Mouse (Mus musculus) adrenal gland, postnatal 10 days (tissue): ENCODE data around the gene Nbas. TPM values are rescaled to one million over a fixed set of nuclear protein-coding genes. Genes with fewer than 3 reads are reported as not detected.

Experiments used
- DNase-seq: peaks from one replicate; pipeline ENCODE4 v3.0.0; 2021; ENCODE audit warnings: mixed read lengths
- long read RNA-seq, 2 experiments: library from polyadenylated mRNA; stranded (forward); transcript quantifications; one replicate each; pipeline ENCODE4 v2.0.0; 2021
- total RNA-seq, 2 experiments: library from RNA; stranded (reverse); gene quantifications; 2 replicates each; pipeline ENCODE4 v1.2.3; 2021

Nbas gene
- 10 to 100 TPM; 21.5 to 29.2 TPM for total RNA-seq
- long read RNA-seq, experiment 1, full-length matches to known transcripts = 1 of 9 reads
- long read RNA-seq, experiment 1, partial matches to known transcripts = 5 of 9 reads
- long read RNA-seq, experiment 1, other reads (novel, unspliced or antisense) = 3 of 9 reads
- long read RNA-seq, experiment 2, full-length matches to known transcripts = 1 of 6 reads
- long read RNA-seq, experiment 2, partial matches to known transcripts = 3 of 6 reads
- long read RNA-seq, experiment 2, other reads (novel, unspliced or antisense) = 2 of 6 reads

DNA sequence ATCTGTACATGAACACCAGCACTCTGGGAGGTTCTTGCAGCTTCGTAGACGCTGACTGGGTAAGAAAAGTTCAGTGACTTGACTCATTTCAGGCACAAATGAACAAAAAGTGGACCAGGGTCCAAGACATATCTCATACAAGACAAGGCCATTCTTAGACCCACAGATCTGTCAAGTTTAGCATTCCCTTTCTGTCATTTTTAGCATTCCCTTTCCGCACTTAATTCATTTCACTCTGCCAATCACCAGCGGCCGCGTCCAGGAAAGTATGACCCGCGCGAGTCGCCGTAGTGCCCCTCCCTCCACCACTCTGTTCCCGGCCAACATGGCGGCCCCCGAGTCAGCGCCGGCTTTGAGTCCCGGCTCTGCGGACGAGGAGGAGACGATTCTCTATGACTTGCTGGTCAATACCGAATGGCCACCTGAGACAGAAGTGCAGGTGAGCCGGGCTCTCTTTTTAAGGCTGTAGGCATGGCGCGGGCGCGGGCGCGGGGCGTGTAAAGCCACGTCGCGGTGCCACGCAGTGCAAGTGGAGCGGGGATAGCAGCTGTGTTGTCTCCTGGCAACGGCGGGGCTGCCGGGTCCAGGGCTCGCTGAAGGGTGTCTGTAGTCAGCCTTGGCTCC is at the start of gene Nbas:
TSS of gene Nbas (plus strand) at position 308 of the 624 bp plus-strand sequence.
- DNase-seq = peak; percentile 93

DNA sequence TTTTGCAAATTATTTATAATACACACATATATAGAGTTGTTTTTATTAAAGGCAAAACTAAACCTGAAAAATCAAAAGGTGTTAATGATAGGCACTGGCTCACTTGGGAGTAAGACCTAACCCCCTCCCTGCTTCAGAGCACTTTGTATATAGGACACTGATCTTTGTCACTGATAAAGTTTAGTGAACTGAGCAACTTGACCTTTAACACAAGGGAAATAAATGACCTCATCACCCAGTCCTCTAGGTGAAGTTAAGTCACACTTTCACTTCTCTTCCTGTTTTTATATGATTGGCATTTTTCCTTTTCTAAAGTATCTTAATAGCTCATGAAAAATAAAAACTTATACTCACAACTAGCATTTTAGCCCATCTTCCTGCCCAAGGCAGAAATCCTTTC is 26.5 kb upstream of the Nbas start:
- no peak for DNase-seq

DNA sequence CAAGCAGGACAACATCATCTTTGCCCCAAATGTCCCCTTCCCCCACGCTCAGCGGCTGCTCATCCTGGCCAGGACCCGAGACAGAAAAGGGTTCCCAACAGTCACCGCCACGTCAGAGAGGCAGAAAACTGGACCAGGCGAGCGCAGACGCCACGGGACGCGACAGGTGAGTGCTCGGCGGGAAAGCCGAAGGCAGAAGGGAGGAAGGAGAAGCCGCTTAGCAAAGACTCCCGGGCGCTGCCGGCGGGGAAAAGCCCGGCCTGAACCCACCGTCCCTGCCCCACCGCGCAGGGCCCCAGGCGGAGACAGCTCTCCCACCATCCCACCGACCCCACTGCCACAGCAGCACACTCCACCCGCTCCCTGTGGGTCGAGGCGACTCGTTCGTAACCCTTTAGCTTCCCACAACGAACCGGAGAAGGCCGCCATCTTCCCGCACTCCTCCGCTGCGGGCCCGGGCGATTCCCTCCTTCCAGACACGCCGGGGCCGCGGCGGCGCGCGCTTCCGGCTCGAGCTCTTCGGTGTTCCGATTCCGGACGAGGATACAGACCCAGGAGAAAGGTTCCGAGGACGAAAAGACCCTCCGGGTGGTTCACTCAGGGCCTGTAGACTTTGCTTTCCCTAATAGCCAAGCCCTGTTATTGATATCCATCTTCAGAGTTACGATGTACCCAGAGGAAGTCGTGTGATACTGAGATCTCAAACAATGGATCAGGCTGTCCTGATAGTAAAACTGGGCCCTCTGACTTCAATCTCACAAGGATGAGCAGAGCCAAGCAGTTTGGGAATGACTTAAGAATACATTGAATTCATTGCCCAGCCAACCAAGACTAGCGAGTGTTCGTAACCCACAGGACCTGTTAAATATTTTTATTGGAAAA is 20.0 kb upstream of the Nbas start, which contains the start of gene Ddx1:
TSS of gene Ddx1 (minus strand) at position 523 of the 882 bp plus-strand sequence.
- DNase-seq = peak; percentile 89

DNA sequence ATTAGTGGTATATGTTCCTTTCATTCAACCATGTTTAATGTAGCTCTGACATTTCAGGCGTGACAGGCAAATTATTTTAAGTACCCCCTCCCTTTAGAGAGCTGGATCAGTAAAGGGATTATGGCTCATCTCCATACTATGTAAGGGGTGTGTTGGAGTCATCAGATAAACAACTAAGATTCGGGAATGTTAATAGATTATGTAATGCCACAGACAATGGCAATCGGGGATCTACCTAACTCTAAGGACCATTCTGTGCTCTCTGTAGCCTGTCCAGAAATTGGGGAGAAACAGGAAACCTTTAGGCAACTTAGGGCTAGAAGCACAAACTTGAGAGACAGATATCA is 19.4 kb upstream of the Nbas start:
- no peak for DNase-seq

DNA sequence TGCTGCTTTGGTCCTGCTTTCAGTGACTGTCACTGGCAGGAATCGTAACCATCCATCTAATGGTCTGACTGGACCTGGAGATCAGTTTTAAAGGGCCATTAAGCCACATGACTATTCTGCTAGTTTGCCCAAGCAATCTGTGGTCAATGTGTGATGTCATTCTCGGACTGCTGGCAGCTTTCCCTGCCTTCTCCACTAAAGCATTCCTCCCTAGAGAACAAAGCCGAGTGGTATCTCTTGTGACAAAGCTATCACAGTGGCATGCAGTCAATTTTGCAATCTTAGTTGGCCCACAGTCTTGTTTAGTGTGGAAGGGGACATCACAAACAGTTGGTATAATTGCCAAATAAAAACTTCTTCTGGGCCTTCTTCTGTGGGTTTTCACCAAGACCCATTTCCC is 13.9 kb upstream of the Nbas start:
- DNase-seq = peak; percentile 34

DNA sequence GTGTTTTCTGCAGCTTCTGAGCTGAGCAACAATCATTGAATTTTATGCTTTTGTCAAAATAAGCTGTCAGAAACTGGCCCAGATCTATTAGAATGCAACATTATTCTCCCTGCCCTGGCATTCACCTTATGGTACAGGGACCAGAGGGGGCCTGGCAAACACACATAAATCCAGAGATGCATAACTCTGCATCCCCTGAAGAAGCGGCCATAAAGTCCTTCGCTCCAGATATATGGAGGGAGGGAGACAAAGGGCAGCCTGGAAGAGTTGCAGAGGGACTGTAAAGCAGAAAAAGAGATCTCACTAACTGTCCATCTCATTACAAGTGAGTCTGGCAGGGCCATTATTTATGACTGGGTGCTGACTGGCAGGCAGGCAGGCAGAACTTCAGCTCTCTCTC is 13.2 kb upstream of the Nbas start:
- DNase-seq = no peak

DNA sequence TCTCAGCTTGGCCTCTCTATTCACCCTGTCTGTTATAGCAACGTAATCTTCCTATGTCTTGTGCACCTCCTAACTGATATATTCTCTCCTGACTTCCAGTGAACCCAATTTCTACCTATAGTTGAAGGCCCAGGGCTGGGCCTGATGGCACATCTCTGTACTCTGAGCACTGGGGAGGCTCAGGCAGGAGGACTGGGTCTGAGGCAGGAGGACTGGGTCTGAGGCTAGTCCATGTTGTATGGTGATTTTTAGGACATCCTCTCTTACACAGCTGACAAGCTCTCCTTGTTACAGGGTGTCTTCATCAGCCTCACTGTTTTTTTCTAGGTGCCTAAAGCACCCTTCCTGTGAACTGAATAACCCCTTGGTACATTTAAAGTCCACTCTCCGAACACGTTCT is 521 bp upstream of the Nbas start:
- DNase-seq = no peak

DNA sequence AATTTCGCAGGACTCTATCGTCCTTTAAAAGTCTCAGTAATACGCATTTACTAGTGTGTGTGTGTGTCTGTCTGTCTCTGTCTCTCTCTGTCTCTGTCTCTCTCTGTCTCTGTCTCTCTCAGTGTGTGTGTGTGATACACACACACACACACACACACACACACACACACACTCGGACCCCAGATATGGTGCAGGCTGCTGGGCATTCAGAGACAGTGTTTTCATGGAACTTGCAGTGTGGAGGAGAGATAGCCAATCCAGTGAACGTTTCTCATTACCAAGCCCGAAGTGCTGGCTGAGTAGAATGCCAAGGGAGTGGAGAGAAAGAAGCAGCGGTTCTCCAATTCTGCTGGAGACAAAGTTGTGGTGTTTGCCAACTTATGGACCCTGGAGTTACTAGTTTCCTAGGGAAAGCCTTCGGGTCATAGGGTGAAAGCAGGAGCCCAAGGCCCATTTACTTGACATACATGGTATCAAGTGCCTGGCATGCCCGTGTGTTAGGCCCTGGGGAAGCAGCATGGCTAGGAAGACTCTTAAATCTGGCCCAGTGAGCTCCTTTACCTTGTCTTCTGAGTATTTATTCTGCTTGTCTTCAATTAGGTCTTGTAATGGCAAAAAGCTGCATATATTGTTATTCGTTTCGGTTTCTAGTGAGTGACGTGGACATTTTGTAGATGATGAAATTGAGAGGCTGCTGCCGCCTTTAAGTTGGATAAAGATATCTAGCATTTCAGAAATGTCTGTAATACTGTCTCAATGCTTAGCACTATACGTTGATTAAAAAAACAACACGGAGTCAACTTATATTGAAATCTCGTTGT is 847 bp downstream of the Nbas start:
- no peak for DNase-seq

DNA sequence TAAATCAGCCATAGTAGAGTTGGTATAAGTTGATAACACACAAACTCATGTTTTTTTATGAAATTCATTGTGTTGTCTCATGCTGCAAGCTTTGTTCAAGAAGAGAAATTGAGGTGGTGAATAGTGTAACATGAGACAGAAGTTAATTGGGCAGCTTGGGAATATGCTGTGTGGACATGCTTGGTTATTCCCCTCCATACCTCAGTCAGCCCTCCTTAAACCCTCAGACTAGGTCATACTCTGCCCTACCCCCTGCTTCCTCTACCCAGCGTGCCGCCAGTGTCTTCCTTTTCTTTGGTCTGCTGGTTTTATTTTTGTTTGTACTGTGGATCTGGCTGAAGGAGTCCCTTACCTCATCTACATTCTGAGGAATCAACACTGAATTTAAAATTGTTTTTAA is 22.5 kb downstream of the Nbas start:
- DNase-seq = no peak

DNA sequence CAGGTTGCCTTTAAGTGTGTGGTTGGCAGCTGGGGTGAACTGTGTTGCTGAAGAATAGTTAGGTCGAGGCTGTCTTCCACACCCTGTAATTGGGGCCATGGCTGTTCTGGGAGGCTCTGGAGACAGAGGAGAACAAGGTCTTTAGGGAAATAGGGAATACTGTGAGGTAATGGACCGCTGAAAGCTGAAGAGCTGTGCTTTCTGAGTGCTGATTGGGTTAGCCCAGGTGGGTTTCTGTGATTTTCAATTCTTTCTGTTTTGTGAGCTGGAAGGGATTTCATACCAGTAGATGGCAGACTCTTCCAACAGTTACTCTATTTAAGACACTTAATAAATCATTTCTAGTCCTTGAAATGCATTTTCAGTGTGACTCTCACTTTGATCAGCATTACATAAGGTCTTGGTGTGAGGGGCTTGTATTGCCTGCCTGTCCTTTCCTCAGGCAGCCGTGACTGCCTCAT is 24.5 kb downstream of the Nbas start:
- no peak for DNase-seq

DNA sequence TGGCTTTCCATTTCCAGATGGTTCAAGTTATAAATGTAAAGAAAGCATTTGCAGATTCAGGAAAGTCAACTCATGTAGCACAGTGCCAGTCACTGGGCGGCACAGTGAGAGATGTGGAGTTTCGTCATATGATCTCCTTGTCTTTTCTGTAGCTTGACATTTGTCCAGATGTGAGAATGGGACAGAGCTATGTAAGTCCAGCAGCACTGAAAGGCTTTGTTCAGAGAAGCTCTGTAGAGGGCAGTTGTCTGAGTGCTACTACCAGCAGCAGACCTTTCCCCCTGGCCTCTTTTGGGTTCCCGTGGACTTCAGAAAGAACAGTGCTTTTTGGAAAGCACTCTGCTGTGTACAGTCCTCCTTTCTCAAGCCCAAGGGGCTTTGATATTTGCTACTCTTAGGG is 34.1 kb downstream of the Nbas start:
- no peak for DNase-seq

DNA sequence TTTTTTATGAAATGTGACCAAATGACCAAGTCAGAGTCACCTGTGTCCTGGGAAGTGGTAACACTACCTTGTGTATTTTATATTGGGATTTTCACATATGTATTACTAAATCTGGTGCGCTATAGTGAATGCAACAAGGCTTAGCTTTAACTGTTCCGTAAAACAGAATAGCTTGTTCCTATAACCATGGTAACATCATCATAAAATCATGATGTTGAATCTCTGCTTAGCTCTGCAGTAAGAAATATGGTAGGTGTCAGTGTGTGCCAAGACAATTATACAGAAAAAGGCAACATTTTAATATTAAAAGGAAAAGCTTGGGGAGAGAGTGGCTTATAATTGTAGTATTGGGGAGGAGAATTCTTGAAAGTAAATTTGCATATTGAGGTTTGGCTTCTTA is 45.0 kb downstream of the Nbas start:
- DNase-seq = no peak

DNA sequence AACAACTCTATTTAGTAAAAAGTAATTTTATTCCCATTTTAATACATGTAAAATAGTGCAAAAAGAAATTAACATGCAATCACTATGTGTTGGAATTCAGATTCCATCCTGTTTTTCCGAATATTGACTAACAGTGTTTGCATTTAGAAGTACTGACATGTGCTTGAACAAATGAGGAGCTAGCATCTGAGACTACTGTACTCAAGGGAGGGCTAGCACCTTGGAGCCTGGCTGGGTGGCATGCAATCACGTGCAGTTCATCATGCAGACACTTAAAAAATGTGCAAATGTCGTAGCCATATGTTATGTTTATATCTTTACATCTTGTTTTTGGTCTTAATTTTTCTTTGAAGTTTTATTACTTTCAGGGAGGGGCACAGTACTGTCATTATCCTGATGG is 45.5 kb downstream of the Nbas start:
- DNase-seq = no peak

DNA sequence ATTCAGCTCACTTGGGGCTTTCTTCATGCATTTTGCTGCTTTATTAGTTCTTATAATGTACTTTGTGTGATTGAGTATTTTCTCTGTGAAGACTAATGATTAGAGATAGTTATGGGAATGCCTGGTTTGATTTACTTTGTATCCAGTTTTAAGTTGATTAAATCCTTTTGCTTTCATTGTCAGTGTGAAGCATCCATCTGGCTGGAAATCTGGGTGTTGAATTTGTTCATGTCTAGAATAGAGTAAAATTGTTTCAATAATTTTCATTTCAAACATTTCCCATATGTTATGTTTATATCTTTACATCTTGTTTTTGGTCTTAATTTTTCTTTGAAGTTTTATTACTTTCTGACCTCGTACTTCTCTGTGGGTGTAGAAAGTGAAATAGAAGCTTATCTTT is 46.1 kb downstream of the Nbas start:
- DNase-seq = no peak

DNA sequence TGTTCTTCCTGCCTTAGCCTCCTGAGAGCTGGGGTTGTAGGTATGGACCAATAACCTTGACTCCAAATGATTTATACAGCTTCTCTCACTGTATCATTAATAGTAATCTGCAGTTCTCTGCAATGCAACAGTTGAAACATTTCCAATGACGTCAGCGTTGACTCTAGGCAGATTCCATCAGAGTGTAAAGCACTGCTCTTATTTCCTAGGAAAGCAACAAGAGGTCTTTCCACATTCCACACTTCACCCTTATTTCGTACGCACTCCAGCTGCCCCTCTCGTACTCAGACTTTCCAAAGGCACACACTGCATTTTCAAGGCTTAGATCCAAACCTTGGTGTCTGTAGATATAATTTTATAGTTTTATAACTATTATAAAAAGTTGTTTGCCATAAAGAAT is 73.6 kb downstream of the Nbas start:
- no peak for DNase-seq

DNA sequence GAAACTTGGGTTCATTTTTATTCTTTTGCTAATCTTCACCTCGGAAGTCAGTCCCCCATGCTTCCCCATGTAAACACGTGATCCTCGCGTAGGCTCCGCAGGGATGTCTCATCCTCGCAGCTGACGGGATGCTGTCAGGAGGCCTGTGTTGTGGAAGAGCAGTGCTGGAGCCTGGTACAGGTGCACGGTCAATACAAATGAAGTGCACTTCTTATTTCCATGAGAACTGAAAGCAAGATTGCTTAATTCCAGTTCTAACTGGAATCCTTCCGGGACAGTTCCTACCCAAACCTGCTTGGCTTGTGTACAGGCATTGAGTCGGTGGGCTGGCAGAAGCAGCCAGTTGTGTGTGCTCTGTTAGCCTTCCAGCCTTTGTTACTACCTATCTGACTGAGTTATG is 87.3 kb downstream of the Nbas start:
- no peak for DNase-seq

DNA sequence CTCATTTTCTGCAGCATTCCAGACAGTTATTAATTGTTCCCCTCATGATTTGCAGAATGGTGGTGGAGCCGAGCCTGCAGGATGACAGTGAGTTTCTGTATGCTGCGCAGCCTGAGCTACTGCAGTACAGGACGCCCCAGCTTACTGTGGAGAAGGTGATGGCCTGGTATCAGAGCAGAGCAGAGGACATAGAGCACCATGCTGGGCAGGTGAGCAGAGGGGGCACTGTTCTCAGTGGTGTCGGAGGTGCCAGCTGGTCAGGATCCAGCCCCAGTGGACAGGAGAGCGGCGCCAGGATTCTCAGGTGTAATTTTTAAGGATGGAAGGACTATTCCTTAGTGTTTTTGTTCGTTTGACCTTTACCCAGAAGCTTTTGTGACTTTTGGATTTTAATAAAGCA is 87.8 kb downstream of the Nbas start:
- no peak for DNase-seq

DNA sequence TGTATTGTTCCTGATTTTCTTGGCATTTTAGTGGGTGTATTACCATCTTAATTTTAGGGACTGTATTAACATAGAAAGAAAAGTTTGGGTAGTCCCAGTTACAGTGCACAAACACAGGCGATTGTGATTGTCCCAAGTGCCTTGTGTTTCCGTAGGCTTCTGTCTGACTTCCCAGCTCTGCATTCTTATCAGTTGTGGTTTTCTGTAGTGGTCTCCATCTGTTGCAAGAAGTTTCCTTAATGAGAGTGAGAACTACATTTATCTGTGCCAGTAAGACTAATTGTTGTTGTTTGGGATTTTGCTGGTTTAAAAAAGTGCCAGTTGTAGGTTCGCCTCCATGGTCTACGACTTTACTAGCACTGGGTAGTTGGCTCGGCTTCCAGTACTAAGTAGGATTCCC is 88.3 kb downstream of the Nbas start:
- DNase-seq = no peak

DNA sequence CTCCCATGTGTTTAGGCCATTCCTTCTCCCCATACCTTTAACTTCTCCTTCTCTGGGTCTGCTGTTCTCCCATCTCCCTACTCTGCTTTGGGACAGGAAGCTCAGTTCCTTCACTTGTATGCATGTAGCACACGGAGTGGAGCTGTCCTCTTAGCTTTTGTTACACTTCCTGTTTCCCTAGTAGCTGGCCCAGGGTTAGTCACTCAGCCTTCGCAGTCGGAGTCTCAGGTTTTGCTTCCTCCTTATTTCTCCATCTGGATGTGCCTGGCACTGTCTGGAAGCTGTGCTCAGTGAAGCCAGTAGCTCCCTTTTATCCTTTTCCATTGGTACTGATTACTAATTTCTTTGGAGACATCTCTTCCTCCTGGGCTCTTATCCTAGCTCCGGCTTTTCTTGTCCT is 89.9 kb downstream of the Nbas start:
- DNase-seq = no peak

DNA sequence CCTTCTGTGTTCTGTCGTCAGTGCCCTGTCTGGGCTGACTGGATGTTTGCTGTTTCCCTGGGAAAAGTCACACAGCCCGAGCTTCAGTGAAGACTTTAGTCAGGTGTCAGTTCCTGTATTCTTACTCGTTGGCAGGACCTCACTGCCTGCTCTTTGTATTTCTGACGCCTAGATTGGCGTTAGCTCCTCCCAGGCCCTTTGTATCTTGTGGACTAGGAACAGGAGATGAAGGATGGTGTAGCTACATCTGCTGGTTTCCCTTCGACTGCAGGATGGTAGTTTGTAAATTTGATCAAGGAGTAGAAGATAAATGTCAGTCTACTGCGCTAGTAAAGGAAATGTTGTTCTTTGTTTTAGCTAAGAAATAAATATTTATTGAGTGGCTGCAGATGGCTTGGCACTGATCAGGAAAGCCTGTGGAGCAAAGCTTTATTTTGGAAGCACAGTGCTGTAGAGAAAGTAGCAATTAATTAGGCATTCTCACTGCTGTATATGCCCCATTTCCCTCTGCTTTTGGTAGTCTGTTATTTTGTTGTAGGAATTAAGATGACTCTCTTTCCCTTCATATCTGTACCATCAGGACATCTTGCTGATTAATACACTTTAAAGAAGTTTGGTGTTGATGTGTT is 91.4 kb downstream of the Nbas start:
- DNase-seq = no peak

DNA sequence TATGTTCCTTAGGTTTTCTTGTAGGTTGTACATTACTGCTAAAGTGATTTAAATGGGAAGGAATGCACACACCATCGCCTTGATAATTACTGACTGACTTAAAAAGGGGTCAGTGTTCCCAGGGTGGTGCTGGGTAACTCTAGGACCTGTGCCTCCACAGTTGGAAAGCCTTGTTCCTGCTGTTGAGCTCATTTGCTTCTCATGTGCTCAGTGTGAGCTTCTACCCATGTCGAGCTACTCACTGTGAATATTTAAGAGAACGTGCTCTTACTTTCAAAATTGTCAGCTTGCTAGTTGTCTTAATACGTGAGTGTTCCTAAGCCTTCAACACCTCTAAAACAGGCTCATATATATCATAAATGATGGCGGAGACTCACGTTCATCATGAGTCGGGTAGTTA is 112.6 kb downstream of the Nbas start:
- no peak for DNase-seq

DNA sequence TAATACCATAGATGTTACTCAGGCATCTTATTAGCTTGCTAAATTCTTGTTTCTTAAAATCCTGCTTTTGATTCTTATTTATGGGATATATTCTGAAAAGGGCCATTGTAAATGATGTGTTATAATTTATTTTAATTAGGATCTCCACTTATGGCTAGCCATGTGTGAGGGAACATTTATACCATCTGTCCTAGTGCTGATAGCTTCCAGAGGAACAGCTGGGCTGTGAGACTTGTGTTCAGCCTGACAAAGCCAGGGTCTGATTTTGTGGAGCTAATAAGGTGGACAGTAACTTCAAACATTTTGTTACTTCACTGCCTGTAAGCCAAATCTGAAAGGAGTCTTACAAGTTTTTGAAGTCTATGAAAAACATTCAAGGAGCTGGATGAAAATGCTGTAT is 113.1 kb downstream of the Nbas start:
- no peak for DNase-seq
